Mouse (Mus musculus): ENCODE measurements at regions not wholly inside any gene's neighbourhood (a gene's known extent, or its start where the extent isn't known, plus 50 kb on each side); places are given as distances from the start of the nearest gene placed in this dataset.
A peak's percentile ranks its signal among the peaks of the same experiment; 100 is the strongest.

- DNase-seq (ENCODE audit: low read depth), result no peak
Measured at GRCm38 (mm10) chr10:45009676-45010075, 57.3 kb upstream of the Prep start.

- no peak for DNase-seq (ENCODE audit: low read depth)
Measured at GRCm38 (mm10) chr10:45009235-45009634, 57.8 kb upstream of the Prep start.

- no peak for DNase-seq (ENCODE audit: low read depth)
Measured at GRCm38 (mm10) chr10:45004037-45004653, 62.9 kb upstream of the Prep start.

GRCm38 (mm10) chr10:45003344-45003681 lies 63.7 kb upstream of the Prep start:
- peak; percentile 46 for DNase-seq (ENCODE audit: low read depth)

GRCm38 (mm10) chr10:45002637-45003343 lies 64.2 kb upstream of the Prep start:
- DNase-seq (ENCODE audit: low read depth), result peak; percentile 42

GRCm38 (mm10) chr10:45000873-45001859 lies 65.8 kb upstream of the Prep start:
- DNase-seq (ENCODE audit: low read depth), result peak; percentile 77

- no peak for DNase-seq (ENCODE audit: low read depth)
Measured at GRCm38 (mm10) chr10:45000027-45000840, 66.8 kb upstream of the Prep start.

- DNase-seq (ENCODE audit: low read depth), result no peak
Measured at GRCm38 (mm10) chr10:44997906-44998289, 69.1 kb upstream of the Prep start.

- DNase-seq (ENCODE audit: low read depth), result no peak
Measured at GRCm38 (mm10) chr10:44997184-44997905, 69.7 kb upstream of the Prep start.

GRCm38 (mm10) chr10:44995756-44996155 lies 71.2 kb upstream of the Prep start:
- no peak for DNase-seq (ENCODE audit: low read depth)

GRCm38 (mm10) chr10:44994385-44995281 lies 72.4 kb upstream of the Prep start:
- no peak for DNase-seq (ENCODE audit: low read depth)

- no peak for DNase-seq (ENCODE audit: low read depth)
Measured at GRCm38 (mm10) chr10:44993470-44994260, 73.3 kb upstream of the Prep start.

- no peak for DNase-seq (ENCODE audit: low read depth)
Measured at GRCm38 (mm10) chr10:44989539-44989938, 77.5 kb upstream of the Prep start.

- DNase-seq (ENCODE audit: low read depth), result no peak
Measured at GRCm38 (mm10) chr10:44988756-44989155, 78.2 kb upstream of the Prep start.

- no peak for DNase-seq (ENCODE audit: low read depth)
Measured at GRCm38 (mm10) chr10:44987615-44988014, 79.4 kb upstream of the Prep start.

- no peak for DNase-seq (ENCODE audit: low read depth)
Measured at GRCm38 (mm10) chr10:44981913-44982312, 85.1 kb upstream of the Prep start.

GRCm38 (mm10) chr10:44976815-44977214 lies 90.2 kb upstream of the Prep start:
- no peak for DNase-seq (ENCODE audit: low read depth)

GRCm38 (mm10) chr10:44971911-44972310 lies 95.1 kb upstream of the Prep start:
- no peak for DNase-seq (ENCODE audit: low read depth)

- no peak for DNase-seq (ENCODE audit: low read depth)
Measured at GRCm38 (mm10) chr10:44959968-44960367, 107.0 kb upstream of the Prep start.
